Mouse (Mus musculus) liver, embryonic 14.5 days (tissue): ENCODE results near the gene Hist2h2aa2.
A peak's percentile ranks its signal among the peaks of the same experiment; 100 is the strongest.

Experiments used
- CTCF ChIP-seq: IDR thresholded peaks from 2 replicates; pipeline ENCODE4 v1.5.1; 2016; ENCODE audit warnings: antibody characterized with exemption, low read depth, control low read depth
- EP300 ChIP-seq: IDR thresholded peaks from 2 replicates; pipeline ENCODE4 v1.6.1; 2016; ENCODE audit warnings: antibody characterized with exemption, low read depth

GRCm38 (mm10) chr3:96219191-96219641 lies 20.9 kb downstream of the Hist2h2aa2 start:
- TF ChIP-seq CTCF (peak; percentile 59), EP300 (no peak)
